Mouse (Mus musculus) brain, embryonic 18.5 days (tissue): ENCODE measurements around the gene Larp6.

Experiments
- DNase-seq: peaks from one replicate; pipeline ENCODE4 v3.0.0-alpha.2; 2012; ENCODE audit warnings: low read depth, low spot score

Larp6 gene

DNA sequence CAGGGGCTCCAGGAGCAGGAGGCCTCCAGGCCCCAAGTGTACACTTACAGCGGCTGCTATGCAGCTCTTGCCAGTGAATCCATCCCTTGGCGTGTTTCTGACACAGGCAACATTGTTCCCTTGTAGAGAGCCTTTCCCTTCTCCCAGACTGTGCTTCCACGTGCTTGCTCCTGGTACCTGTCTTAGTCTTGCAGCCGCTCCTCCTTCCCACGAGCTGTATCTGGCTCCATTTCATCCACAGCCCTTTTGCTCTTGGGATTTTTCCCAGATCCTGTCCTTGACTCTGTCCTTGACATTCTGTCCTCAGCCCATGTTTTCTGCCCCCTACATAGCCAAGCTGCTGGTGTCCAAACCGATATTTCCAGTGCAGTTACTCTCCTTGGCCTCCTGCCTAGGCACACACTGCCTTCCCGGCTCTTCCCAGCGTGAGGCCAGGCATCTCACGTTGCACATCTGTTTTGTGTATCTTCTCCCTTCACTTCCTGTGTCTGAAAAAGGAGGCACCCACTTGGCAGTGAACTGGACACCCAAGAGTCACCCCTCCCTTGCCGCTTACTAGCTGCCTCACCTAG lies 46.7 kb downstream of the Larp6 start:
- DNase-seq: no peak

DNA sequence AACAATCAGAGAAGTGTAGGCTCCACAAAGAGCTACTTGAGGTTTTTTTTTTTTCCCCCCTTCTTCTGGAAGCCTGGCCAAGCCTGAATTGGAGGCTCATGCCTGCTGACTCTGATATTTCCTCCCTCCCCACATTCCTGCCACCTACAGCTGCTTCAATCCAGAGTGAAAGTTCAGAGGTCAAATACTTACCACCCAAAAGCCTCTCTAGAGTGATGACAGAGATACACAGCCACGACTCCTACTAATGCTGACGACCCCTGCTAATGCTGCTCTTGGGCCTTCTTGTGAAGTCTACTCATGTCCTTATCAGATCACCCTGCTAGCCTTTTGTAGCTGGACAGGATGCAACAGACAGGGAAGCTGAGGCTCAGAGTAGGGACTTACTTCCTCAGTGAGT lies 52.4 kb downstream of the Larp6 start:
- no peak for DNase-seq

DNA sequence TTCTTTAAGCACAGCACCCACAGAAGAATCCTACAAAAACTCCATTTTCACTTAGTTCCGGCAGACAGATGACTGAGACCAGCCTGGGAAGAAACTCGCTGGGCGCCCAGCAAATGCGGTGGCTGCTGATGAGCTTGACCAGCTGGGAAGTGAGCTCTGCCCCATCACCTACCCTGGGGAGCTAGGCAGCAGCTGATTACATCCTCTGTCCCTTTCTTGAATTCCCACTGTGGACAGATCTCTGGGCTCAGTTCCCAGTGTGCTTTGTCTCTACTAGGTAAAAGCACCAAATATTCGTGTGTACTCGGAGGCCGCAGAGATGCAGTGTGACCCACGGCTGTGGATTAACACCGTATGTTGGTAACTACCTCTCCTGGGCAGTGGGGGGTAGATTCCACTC lies 55.6 kb downstream of the Larp6 start:
- no peak for DNase-seq

DNA sequence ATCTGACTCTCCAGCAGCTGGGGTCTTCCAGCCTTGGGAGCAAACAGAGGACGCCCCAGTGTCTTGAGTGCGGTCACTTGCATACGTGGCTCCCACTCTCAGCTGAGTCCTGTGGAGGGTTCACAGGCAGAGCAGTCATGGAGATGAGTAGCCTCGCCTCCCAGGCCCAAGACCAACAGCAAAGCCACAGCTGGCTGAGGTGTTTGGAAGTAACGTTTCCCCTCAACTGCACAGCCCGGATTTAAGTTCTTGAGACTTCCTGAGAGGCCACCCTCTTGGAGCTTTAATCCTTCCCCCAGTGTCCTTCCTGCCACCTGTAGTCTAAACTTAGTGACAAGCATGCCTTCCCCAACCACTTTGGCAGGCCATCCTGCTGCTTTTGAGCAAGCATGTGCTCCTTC lies 56.9 kb downstream of the Larp6 start:
- DNase-seq: no peak

DNA sequence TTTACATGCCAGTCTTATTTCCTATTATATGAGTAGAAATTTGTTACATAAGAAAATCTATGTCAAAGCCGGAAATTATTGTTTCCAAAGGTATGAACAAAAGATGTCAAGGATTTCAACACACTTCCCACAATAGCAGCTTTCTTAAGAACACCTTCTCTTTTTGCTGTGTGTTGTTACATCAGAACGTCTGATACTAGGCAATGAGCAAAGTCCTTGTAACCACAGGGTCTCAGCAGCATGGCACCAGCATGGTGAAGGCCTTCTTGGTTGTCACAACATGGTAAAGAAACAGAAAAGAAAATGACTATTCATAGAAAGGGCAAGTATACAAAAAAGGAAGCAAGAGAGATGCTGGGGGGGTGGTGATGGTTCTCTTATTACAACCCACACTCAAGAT lies 60.9 kb downstream of the Larp6 start:
- no peak for DNase-seq

DNA sequence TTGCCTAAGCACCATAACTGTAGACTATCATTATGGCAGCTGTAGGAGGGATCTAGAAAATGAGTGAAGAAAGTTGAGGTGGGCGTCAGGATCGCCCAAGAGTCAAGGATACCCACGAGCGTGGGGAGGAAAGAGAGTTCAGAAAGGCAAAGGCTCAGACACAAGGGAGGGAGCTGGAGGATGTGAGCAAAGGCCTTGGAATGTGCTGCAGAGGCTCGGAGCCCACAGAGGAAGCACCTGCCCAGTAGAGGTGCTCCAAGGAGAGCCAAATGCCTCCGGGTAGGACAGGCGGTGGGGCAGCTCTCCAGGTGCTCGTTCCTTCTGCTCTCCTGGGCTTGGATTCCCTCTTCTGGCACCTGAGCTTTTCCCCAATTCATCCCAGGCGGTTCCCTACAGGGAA lies 64.1 kb downstream of the Larp6 start:
- no peak for DNase-seq

DNA sequence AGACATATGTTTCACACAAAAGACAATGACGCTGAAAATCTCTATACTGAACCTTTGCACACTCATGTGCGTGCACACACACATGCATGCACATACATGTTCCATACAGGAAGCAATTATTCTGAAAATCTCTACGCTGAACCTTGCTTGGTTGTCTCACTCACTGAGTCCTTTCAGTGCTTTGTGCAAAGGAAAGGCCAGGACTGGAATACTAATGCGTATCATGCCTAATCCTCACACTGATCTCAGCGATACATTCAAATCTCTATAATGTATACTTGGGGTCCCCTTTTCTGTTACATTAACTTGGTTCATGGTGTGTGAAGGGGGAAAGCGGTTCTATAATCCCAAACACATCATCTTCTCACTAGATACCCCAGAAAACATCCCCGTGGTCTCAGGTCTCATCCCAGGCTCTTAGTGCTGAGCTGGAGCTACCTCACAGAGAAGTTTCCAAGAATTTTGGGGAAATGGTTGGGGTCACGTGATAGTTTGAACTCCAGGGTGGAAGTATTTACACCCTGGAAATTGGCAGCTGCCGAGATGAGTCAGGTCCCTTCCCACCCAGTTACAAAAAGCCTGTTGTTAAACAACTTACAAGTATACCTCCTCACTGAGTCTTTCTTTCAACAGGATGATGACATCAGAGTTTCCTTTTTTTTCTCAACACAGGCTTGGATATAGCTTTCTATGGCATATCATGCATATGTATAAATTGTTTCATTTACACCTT lies 69.4 kb downstream of the Larp6 start:
- no peak for DNase-seq

DNA sequence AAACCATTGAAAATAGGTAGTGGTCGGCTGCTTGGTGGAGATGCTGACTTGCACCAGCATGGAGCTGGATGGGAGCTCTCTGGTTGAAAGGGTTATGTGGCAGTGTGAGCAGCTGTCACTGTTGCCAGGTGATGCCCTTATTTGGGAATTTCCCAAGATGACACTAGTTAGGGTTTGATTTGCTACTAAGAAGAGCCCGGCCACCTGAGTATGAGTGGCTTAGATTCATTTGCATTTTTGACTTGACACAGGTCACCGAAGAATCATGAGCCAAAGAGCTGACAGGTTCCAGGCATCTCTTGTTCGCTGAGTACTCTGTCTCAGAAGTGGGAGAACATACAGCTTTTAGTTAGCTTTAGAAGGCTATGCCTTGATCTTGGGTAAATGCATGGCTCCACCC lies 72.3 kb downstream of the Larp6 start:
- no peak for DNase-seq

DNA sequence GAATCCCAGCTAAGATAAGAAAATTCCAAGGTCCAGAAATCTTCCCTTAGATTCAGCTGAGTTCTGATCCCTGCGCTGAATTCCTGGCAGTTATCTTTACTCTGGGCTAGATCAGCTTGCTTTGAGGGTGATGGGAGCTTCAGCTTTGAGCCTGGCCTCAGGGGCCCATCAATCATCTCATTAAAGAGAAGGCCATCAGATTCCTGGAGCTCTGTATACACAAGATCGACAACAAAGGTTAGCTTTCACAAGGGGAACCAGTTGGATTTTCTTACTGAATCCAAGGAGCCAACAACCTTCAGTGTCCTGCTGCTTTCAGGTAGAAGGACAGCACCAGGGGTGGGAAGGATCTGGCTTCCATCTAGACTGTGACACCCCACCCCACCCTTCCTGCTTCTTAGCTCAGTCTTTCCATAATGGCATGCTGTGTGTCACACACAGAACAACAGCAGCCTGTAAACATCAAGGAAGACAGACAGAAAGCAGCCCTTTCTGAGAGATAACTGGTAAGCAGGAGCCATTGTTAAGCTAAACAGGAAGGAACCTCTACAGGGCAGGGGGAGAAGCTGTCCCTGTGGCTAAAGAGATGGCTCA lies 74.8 kb downstream of the Larp6 start:
- DNase-seq: no peak
